Mouse (Mus musculus): ENCODE data around the gene Ccdc93. TPM values are rescaled to one million over a fixed set of nuclear protein-coding genes. Genes with fewer than 3 reads are reported as not detected.

Gene Ccdc93
- polyA plus RNA-seq, 1 experiment from 2014 or later, result 14.8 TPM

- WGBS, result 48% methylated on average over 6 of the region's 6 CpGs
These were observed 21.6 kb downstream of the Ccdc93 start for GRCm38 (mm10) chr1:121452498-121452897.

GRCm38 (mm10) chr1:121453053-121453452 is 22.2 kb downstream of the Ccdc93 start:
- Histone ChIP-seq H3K4me1 (no peaks in the 10 kb centered on the region), H3K4me3 (no peak overlapping the region), H3K9me3 (no peaks in the 10 kb centered on the region), H3K9ac (no peak overlapping the region), H3K27me3 (replicated peaks) (no peaks in the 10 kb centered on the region), H3K27ac (no peak overlapping the region), H3K36me3 (replicated peaks) (peaks cover 11% of the 10 kb centered on the region), H3K4me2 (no peak overlapping the region)
- no peak for ATAC-seq (replicated peaks)
- 93% methylated on average over 4 of the region's 4 CpGs for WGBS

More at GRCm38 (mm10) chr1:121452498-121452897, 21.6 kb downstream of the Ccdc93 start:
- Histone ChIP-seq H3K4me2 (no peak overlapping the region), H3K4me3 (no peak overlapping the region), H3K9me3 (no peaks in the 10 kb centered on the region), H3K9ac (no peak overlapping the region), H3K27me3 (replicated peaks) (no peaks in the 10 kb centered on the region), H3K36me3 (replicated peaks) (peaks cover 12% of the 10 kb centered on the region), H3K27ac (no peak overlapping the region), H3K4me1 (no peaks in the 10 kb centered on the region)
- 0 out of 2 replicates have a peak, but pooled peaks have one; percentile 14 for ATAC-seq (replicated peaks)

GRCm38 (mm10) chr1:121454951-121455350 is 24.1 kb downstream of the Ccdc93 start:
- H3K9me3 ChIP-seq, result no peaks in the 10 kb centered on the region
- no peak overlapping the region for H3K9ac ChIP-seq
- no peak overlapping the region for H3K4me2 ChIP-seq
- no peaks in the 10 kb centered on the region for H3K27me3 ChIP-seq (replicated peaks)
- no peaks in the 10 kb centered on the region; the same call in 1 of the 2 replicates for H3K36me3 ChIP-seq (replicated peaks)
- ATAC-seq (replicated peaks), result no peak
- H3K4me1 ChIP-seq, result no peaks in the 10 kb centered on the region
- no peak overlapping the region for H3K27ac ChIP-seq
- 77% methylated on average over 6 of the region's 6 CpGs for WGBS
- no peak overlapping the region for H3K4me3 ChIP-seq

GRCm38 (mm10) chr1:121460077-121460476 is 29.2 kb downstream of the Ccdc93 start:
- Histone ChIP-seq H3K9ac (no peak overlapping the region), H3K4me1 (no peaks in the 10 kb centered on the region), H3K36me3 (replicated peaks) (peaks cover 4% of the 10 kb centered on the region; the same call in 1 of the 2 replicates), H3K9me3 (no peaks in the 10 kb centered on the region), H3K4me3 (no peak overlapping the region), H3K4me2 (no peak overlapping the region), H3K27me3 (replicated peaks) (no peaks in the 10 kb centered on the region), H3K27ac (no peak overlapping the region)
- 64% methylated on average over 6 of the region's 6 CpGs for WGBS
- 0 out of 2 replicates have a peak, but pooled peaks have one; percentile 48 for ATAC-seq (replicated peaks)

GRCm38 (mm10) chr1:121461895-121462294 is 31.0 kb downstream of the Ccdc93 start:
- H3K4me2 ChIP-seq, result no peak overlapping the region
- H3K27me3 ChIP-seq (replicated peaks), result no peaks in the 10 kb centered on the region
- no peak overlapping the region for H3K4me3 ChIP-seq
- H3K36me3 ChIP-seq (replicated peaks), result 0 out of 2 replicates have a peak, but pooled peaks cover 9% of the 10 kb centered on the region
- H3K9me3 ChIP-seq, result no peaks in the 10 kb centered on the region
- H3K9ac ChIP-seq, result no peak overlapping the region
- H3K27ac ChIP-seq, result no peak overlapping the region
- WGBS, result 91% methylated on average over 7 of the region's 7 CpGs
- H3K4me1 ChIP-seq, result no peaks in the 10 kb centered on the region
- ATAC-seq (replicated peaks), result no peak

DNA sequence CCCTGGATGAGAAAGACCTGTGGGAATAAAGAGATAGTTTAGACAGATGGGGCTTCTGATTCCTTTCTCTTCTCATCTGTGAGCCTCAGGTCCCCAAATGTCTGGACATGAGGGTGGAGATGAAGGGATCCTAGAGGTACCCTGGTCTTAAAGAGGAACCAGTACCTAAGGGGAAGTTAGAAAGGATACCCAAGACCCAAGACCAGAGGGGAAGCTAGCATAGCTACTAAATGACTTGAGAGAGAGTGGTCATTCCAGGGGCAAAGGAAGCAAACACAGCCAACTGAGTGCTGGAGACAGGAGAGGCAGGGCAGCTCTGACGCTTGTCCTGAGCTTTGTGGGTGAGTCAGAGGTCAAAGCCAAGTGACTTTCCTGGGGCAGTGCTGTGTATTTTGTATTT is 31.8 kb downstream of the Ccdc93 start:
- H3K4me2 ChIP-seq, result no peak overlapping the region
- 0 out of 2 replicates have a peak, but pooled peaks cover 9% of the 10 kb centered on the region for H3K36me3 ChIP-seq (replicated peaks)
- no peak overlapping the region for H3K4me3 ChIP-seq
- H3K27ac ChIP-seq, result no peak overlapping the region
- no peaks in the 10 kb centered on the region for H3K4me1 ChIP-seq
- ATAC-seq (replicated peaks), result no peak
- no peaks in the 10 kb centered on the region for H3K27me3 ChIP-seq (replicated peaks)
- 81% methylated on average over 1 of the region's 1 CpGs for WGBS
- no peak overlapping the region for H3K9ac ChIP-seq
- no peaks in the 10 kb centered on the region for H3K9me3 ChIP-seq

GRCm38 (mm10) chr1:121463806-121464205 is 33.0 kb downstream of the Ccdc93 start:
- ATAC-seq (replicated peaks), result no peak
- no peaks in the 10 kb centered on the region for H3K4me1 ChIP-seq
- WGBS, result 90% methylated on average over 7 of the region's 7 CpGs
- no peaks in the 10 kb centered on the region for H3K27me3 ChIP-seq (replicated peaks)
- no peak overlapping the region for H3K9ac ChIP-seq
- no peak overlapping the region for H3K4me2 ChIP-seq
- 0 out of 2 replicates have a peak, but pooled peaks cover 9% of the 10 kb centered on the region for H3K36me3 ChIP-seq (replicated peaks)
- H3K27ac ChIP-seq, result no peak overlapping the region
- no peaks in the 10 kb centered on the region for H3K9me3 ChIP-seq
- no peak overlapping the region for H3K4me3 ChIP-seq

GRCm38 (mm10) chr1:121466276-121466675 is 35.4 kb downstream of the Ccdc93 start:
- Histone ChIP-seq H3K27ac (no peak overlapping the region), H3K4me3 (no peak overlapping the region), H3K9ac (no peak overlapping the region), H3K36me3 (replicated peaks) (0 out of 2 replicates have a peak, but pooled peaks cover 9% of the 10 kb centered on the region), H3K9me3 (no peaks in the 10 kb centered on the region), H3K27me3 (replicated peaks) (no peaks in the 10 kb centered on the region), H3K4me1 (no peaks in the 10 kb centered on the region), H3K4me2 (no peak overlapping the region)
- no peak for ATAC-seq (replicated peaks)
- WGBS, result 90% methylated on average over 3 of the region's 3 CpGs

DNA sequence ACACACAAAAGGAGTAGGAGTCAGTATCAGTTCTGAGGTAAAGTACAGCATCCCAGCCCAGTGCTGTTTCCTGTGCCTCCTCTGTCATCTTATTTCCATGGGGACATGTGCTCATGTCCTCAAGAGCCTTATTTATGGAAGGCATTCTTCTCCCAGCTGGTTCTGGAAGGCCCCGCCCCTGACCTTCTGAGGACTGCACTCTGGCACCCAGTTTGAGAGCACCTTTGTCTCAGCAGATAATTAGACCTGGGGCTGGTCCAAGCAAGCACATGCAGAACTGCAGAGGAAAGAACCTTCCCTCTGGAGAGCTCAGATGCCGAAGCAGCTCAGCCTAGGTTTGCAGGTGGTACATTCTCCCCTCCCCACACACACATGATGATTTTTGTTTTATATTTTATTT is 37.4 kb downstream of the Ccdc93 start:
- H3K36me3 ChIP-seq (replicated peaks), result peaks cover 5% of the 10 kb centered on the region; the same call in 1 of the 2 replicates
- ATAC-seq (replicated peaks), result no peak
- no peaks in the 10 kb centered on the region for H3K27me3 ChIP-seq (replicated peaks)
- no peak overlapping the region for H3K4me3 ChIP-seq
- H3K4me2 ChIP-seq, result no peak overlapping the region
- H3K9me3 ChIP-seq, result no peaks in the 10 kb centered on the region
- no peaks in the 10 kb centered on the region for H3K4me1 ChIP-seq
- H3K27ac ChIP-seq, result no peak overlapping the region
- 86% methylated on average over 2 of the region's 2 CpGs for WGBS
- no peak overlapping the region for H3K9ac ChIP-seq

- WGBS, result 54% methylated on average over 5 of the region's 5 CpGs
- Histone ChIP-seq H3K9me3 (no peaks in the 10 kb centered on the region), H3K27me3 (replicated peaks) (no peaks in the 10 kb centered on the region), H3K27ac (no peak overlapping the region), H3K4me2 (no peak overlapping the region), H3K4me1 (no peaks in the 10 kb centered on the region), H3K4me3 (no peak overlapping the region), H3K36me3 (replicated peaks) (no peaks in the 10 kb centered on the region; the same call in 1 of the 2 replicates), H3K9ac (no peak overlapping the region)
- no peak for ATAC-seq (replicated peaks)
These were observed 40.7 kb downstream of the Ccdc93 start for GRCm38 (mm10) chr1:121471503-121471902.

- Histone ChIP-seq H3K9ac (no peak overlapping the region), H3K36me3 (replicated peaks) (peaks cover 6% of the 10 kb centered on the region), H3K4me1 (no peaks in the 10 kb centered on the region), H3K27me3 (replicated peaks) (no peaks in the 10 kb centered on the region), H3K9me3 (no peaks in the 10 kb centered on the region), H3K4me3 (no peak overlapping the region), H3K27ac (no peak overlapping the region), H3K4me2 (no peak overlapping the region)
- WGBS, result 96% methylated on average over 5 of the region's 5 CpGs
- ATAC-seq (replicated peaks), result no peak
These were observed 46.9 kb downstream of the Ccdc93 start for GRCm38 (mm10) chr1:121477716-121478115.

- no peak overlapping the region for H3K4me3 ChIP-seq
- no peaks in the 10 kb centered on the region for H3K9me3 ChIP-seq
- ATAC-seq (replicated peaks), result no peak
- H3K36me3 ChIP-seq (replicated peaks), result peaks cover 12% of the 10 kb centered on the region
- no peak overlapping the region for H3K27ac ChIP-seq
- 90% methylated on average over 12 of the region's 12 CpGs for WGBS
- no peaks in the 10 kb centered on the region for H3K27me3 ChIP-seq (replicated peaks)
- H3K4me2 ChIP-seq, result no peak overlapping the region
- no peak overlapping the region for H3K9ac ChIP-seq
- H3K4me1 ChIP-seq, result no peaks in the 10 kb centered on the region
These were observed 47.6 kb downstream of the Ccdc93 start for GRCm38 (mm10) chr1:121478284-121478980.

GRCm38 (mm10) chr1:121479403-121479802 is 48.6 kb downstream of the Ccdc93 start:
- WGBS, result 94% methylated on average over 5 of the region's 5 CpGs
- Histone ChIP-seq H3K4me1 (no peaks in the 10 kb centered on the region), H3K4me3 (no peak overlapping the region), H3K36me3 (replicated peaks) (peaks cover 12% of the 10 kb centered on the region), H3K27me3 (replicated peaks) (no peaks in the 10 kb centered on the region), H3K4me2 (no peak overlapping the region), H3K27ac (no peak overlapping the region), H3K9ac (no peak overlapping the region), H3K9me3 (no peaks in the 10 kb centered on the region)
- no peak for ATAC-seq (replicated peaks)

Measured in midbrain, embryonic 15.5 days (tissue).